Mouse (Mus musculus) CH12.LX (cell line): ENCODE data around the gene Cfap99.

Source experiments
- CHD2 ChIP-seq: IDR thresholded peaks from 2 replicates; pipeline ENCODE4 v1.6.1; 2011; ENCODE audit warnings: low read length, improper control_type of control experiment
- CTCF ChIP-seq, 2 experiments: IDR thresholded peaks in 1 of 2; conservative IDR thresholded peaks in 1 of 2; 2 replicates each; pipeline ENCODE4 v1.5.1; 2011 to 2012; ENCODE audit warnings: low read depth in 2 of 2, low read length in 2 of 2, improper control_type of control experiment in 1 of 2, inconsistent platforms in 1 of 2, mild to moderate bottlenecking in 1 of 2, moderate library complexity in 1 of 2
- ELF1 ChIP-seq: IDR thresholded peaks from 2 replicates; pipeline ENCODE4 v1.6.1; 2014; ENCODE audit warnings: low read depth, mild to moderate bottlenecking, inconsistent platforms, low read length, improper control_type of control experiment
- EP300 ChIP-seq: IDR thresholded peaks from 2 replicates; pipeline ENCODE4 v1.6.1; 2011; ENCODE audit warnings: low read length, improper control_type of control experiment
- JUN ChIP-seq: IDR thresholded peaks from 2 replicates; pipeline ENCODE4 v1.6.1; 2011; ENCODE audit warnings: low read depth, mild to moderate bottlenecking, low read length, improper control_type of control experiment, moderate library complexity; ENCODE audit not compliant: insufficient read depth
- KAT2A ChIP-seq: IDR thresholded peaks from 2 replicates; pipeline ENCODE4 v1.6.1; 2012; ENCODE audit warnings: low read length, improper control_type of control experiment, inconsistent platforms; ENCODE audit not compliant: insufficient replicate concordance
- MAFK ChIP-seq: IDR thresholded peaks from 2 replicates; pipeline ENCODE4 v1.6.1; 2011; ENCODE audit warnings: low read length, improper control_type of control experiment; ENCODE audit not compliant: insufficient replicate concordance
- MAX ChIP-seq: IDR thresholded peaks from 2 replicates; pipeline ENCODE4 v1.6.1; 2011; ENCODE audit warnings: low read length, improper control_type of control experiment
- MAZ ChIP-seq: IDR thresholded peaks from 2 replicates; pipeline ENCODE4 v1.6.1; 2012; ENCODE audit warnings: low read depth, mild to moderate bottlenecking, inconsistent platforms, low read length, improper control_type of control experiment, moderate library complexity
- MYC ChIP-seq: IDR thresholded peaks from 2 replicates; pipeline ENCODE4 v1.6.1; 2011; ENCODE audit warnings: low read depth, mild to moderate bottlenecking, improper control_type of control experiment, low read length
- POLR2A ChIP-seq: IDR thresholded peaks from 2 replicates; pipeline ENCODE4 v1.6.1; 2011; ENCODE audit warnings: low read depth, mild to moderate bottlenecking, improper control_type of control experiment, low read length
- SIN3A ChIP-seq: IDR thresholded peaks from 2 replicates; pipeline ENCODE4 v1.6.1; 2012; ENCODE audit warnings: low read length, improper control_type of control experiment, inconsistent platforms
- USF1 ChIP-seq: IDR thresholded peaks from 2 replicates; pipeline ENCODE4 v1.6.1; 2014; ENCODE audit warnings: low read depth, mild to moderate bottlenecking, inconsistent platforms, low read length, improper control_type of control experiment
- USF2 ChIP-seq: conservative IDR thresholded peaks from 2 replicates; pipeline ENCODE4 v1.6.1; 2011; ENCODE audit warnings: low read depth, low read length, improper control_type of control experiment

- no peak for TF ChIP-seq MAFK
- no peak for TF ChIP-seq EP300
- no peak for TF ChIP-seq KAT2A
- TF ChIP-seq USF1: no peak
- TF ChIP-seq CHD2: no peak
- TF ChIP-seq CTCF (conservative IDR thresholded peaks at IDR 0.05 in 1 of 2, IDR thresholded peaks at IDR 0.05 in 1 of 2; ENCODE audit: low read depth in 2 of 2, low read length in 2 of 2): no peak
- no peak for TF ChIP-seq MAZ
- no peak for TF ChIP-seq POLR2A
- TF ChIP-seq ELF1: no peak
- no peak for TF ChIP-seq SIN3A
- no peak for TF ChIP-seq MAX
- TF ChIP-seq USF2: no peak
- no peak for TF ChIP-seq JUN
- TF ChIP-seq MYC: no peak
These were observed 6.7 kb downstream of the Cfap99 start for GRCm38 (mm10) chr5:34295141-34295540.
